Mouse (Mus musculus): ENCODE results near the gene Acsl5.

Gene Acsl5

GRCm38 (mm10) chr19:55276770-55277169, 25.0 kb downstream of the Acsl5 start:
- no peak for DNase-seq (ENCODE audit: low read depth in 2 of 2, low spot score in 2 of 2)

DNA sequence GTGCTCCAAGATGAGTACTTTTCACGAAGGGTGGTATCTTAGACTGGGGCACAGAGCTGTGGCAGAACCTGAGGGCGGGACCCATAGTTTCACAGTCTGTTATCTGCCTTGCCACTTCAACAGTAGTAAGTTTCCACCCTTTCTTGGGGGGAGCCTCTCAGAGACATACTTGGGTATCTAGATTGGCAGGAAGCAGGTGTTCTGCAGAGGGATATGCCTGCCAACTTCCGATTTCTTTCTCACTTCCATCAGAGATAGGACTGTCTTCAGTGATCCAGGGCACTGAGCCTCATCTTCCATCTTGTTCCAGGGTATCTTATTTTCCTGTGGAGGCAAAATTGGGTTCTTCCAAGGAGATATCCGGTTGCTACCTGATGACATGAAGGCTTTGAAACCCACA, 32.4 kb downstream of the Acsl5 start:
- DNase-seq (ENCODE audit: low read depth in 2 of 2, low spot score in 2 of 2): no peak

DNA sequence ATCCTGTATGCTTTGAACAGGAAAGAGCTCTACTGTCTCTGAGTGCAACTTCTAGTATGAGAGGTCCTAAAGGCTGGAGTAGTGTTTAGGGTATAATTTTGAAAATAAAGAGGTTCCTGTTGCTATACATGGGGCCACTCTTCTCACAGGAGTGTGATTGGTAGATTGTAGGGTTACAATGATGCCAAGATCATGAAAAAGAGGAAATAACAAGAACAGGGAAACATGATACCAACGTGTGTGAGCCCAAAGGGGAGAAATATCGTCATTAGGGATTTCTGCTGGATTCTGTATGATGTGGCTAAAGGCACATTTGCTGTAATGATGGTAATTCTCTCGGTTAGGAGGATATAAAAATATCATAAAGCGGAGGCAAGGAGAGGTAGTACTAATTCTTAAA, 34.3 kb downstream of the Acsl5 start:
- no peak for DNase-seq (ENCODE audit: low read depth in 2 of 2, low spot score in 2 of 2)

- DNase-seq (ENCODE audit: low read depth in 2 of 2, low spot score in 2 of 2): no peak
Observed at GRCm38 (mm10) chr19:55288974-55289373, 37.2 kb downstream of the Acsl5 start.

DNA sequence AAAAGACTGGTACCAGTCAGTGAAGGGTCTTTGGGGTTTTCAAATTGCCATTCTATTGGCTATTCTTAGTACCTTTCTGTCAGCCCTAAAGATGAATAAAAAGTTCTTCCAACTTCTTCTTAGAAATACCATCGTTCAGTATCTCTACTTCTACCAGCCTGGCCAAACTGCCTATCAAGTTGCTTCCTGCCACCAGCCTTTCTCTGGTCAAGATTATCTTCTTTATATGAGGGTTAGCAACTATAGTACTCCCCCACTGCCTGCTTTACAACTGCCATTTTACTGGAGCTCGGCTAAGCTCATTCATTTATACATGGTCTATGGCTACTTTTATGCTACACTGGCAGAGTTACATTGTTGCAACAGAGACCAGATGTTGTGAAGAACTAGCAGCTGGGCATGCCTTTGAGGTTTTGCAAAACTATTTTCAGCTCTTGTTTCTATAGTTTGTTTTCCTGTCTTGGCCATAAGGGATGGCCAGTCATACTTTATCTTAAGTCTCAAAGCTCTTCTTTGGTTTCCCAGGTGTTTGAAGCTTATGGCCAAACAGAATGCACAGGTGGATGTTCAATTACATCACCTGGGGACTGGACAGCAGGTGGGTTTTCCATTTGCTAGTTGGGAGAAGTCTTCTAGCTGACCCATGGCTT, 39.0 kb downstream of the Acsl5 start:
- no peak for DNase-seq (ENCODE audit: low read depth in 2 of 2, low spot score in 2 of 2)

- DNase-seq (ENCODE audit: low read depth in 2 of 2, low spot score in 2 of 2): no peak
Observed at GRCm38 (mm10) chr19:55292210-55292850, 40.6 kb downstream of the Acsl5 start.

- DNase-seq (ENCODE audit: low read depth in 2 of 2, low spot score in 2 of 2): no peak
Observed at GRCm38 (mm10) chr19:55293175-55293574, 41.4 kb downstream of the Acsl5 start.

- DNase-seq (ENCODE audit: low read depth in 2 of 2, low spot score in 2 of 2): no peak
Observed at GRCm38 (mm10) chr19:55295075-55295474, 43.3 kb downstream of the Acsl5 start.

DNA sequence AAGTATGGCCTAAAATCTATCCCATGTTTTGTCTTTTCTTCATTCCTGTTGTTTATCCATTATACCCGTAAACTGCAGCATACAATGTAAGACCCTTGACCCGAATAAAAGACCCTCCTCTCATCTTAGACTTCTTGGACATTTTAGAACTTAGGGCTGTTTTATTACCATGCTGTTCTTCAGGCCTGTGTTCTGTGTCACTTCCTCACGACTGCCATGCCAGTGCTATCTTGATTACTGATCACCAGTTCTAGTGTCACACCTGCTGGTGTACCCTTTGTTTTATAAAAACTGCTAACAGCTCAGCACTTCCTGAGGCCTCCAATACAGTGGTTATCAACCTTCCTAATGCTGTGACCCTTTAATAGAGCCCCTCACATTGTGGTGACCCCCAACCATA, 43.8 kb downstream of the Acsl5 start:
- DNase-seq (ENCODE audit: low read depth in 2 of 2, low spot score in 2 of 2): no peak

DNA sequence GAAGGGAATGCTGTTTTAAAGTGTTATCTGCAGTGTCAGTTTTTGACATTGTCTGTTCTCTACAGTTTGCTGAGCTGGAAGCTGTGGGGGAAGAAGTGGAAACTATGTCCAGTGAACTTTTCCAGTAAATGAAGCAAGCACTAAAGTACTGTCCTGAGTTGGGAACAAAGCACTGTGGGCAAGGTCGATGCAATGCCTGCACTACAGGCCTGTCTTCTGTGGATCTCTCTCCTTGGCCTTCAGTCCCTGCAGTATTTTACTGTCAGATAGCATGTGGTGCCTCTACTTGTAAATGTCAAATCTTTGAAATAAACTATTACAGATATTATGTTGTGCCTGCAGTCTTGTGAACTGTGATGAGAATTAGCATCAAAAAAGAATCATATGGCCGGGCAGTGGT, 44.6 kb downstream of the Acsl5 start:
- DNase-seq (ENCODE audit: low read depth in 2 of 2, low spot score in 2 of 2): no peak

DNA sequence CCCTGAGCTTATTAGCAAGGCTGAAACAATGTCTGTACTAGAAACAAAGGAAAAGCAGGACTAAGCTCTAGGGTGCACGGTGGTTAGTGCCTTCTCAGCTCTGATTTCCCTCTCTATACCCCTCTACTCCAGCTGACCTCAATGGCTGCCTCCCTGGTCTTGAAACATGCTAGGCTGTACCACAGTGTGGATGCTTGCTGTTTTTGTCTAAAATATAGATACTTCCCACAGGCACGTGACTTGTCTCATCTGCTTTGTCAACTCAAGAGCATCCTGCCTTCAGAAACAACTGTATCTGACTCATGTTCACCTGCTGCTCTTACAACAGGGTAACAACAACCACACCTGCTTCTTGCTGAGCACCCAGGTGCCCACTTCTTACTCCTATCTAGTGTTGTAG, 45.8 kb downstream of the Acsl5 start:
- no peak for DNase-seq (ENCODE audit: low read depth in 2 of 2, low spot score in 2 of 2)

- no peak for DNase-seq (ENCODE audit: low read depth in 2 of 2, low spot score in 2 of 2)
Observed at GRCm38 (mm10) chr19:55297961-55298360, 46.2 kb downstream of the Acsl5 start.

- DNase-seq (ENCODE audit: low read depth in 2 of 2, low spot score in 2 of 2): no peak
Observed at GRCm38 (mm10) chr19:55299378-55299777, 47.6 kb downstream of the Acsl5 start.

GRCm38 (mm10) chr19:55300525-55300924, 48.8 kb downstream of the Acsl5 start:
- no peak for DNase-seq (ENCODE audit: low read depth in 2 of 2, low spot score in 2 of 2)

GRCm38 (mm10) chr19:55305024-55305423, 53.3 kb downstream of the Acsl5 start:
- DNase-seq (ENCODE audit: low read depth in 2 of 2, low spot score in 2 of 2): no peak

- DNase-seq (ENCODE audit: low read depth in 2 of 2, low spot score in 2 of 2): no peak
Observed at GRCm38 (mm10) chr19:55311874-55312273, 60.1 kb downstream of the Acsl5 start.

GRCm38 (mm10) chr19:55313649-55314048, 61.9 kb downstream of the Acsl5 start:
- DNase-seq (ENCODE audit: low read depth in 2 of 2, low spot score in 2 of 2): no peak

- peak; percentile 73 to 80 for DNase-seq (ENCODE audit: low read depth in 2 of 2, low spot score in 2 of 2)
Observed at GRCm38 (mm10) chr19:55315452-55316108, 63.8 kb downstream of the Acsl5 start, which contains the start of gene Zdhhc6. Gene Zdhhc6, minus strand, starts transcription at chr19:55316032.

DNA sequence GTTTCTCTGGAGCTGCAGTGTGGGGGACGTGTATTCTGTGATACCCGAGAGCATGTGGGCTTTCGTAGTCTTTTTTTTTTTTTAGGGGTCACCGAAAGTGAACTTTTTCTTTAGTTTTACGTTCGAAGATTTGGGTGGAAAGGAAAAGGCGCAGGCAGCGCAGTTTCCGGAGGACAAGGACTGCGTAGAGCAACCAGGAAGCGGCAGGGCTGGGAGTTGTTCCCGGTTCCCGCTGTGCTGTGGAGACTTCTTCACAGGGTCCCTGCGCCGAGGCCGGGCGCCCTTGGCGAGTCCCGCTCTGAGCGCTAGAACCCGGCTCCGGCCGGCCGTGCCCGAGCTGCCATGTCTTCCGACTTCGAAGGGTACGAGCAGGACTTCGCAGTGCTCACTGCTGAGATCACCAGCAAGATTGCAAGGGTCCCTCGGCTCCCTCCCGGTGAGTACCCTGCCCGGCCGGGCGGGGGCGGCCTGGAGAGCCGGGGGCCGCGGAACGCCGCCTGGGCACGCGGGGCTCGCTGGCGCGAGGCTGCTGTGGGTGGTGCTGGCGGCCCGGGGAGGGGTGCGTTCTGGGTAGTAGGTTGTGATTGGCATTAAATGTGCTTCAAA, 64.5 kb downstream of the Acsl5 start, which contains the start of gene Vti1a:
Gene Vti1a, plus strand, starts transcription at position 187 of the 606 bp plus-strand sequence.
- peak; percentile 79 to 84 for DNase-seq (ENCODE audit: low read depth in 2 of 2, low spot score in 2 of 2)

DNA sequence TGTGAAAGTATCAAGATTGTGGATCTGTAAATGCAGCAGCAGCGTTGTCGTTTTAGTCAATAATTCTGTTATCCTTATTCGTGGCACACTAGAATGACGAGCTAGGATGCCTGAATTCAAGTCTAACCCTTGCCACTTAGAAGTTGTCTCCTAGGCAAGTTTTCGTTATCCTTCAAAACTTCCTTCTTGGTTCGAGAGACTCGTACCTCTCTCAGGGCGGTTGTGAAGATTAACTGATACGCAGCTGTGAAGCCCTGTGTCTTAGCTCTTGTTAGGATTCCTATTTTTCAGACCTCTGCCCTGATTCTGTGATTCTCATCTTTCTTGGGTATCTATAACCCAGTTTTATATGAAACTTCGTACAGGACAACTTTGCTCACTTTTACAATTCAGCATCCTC, 65.2 kb downstream of the Acsl5 start:
- no peak for DNase-seq (ENCODE audit: low read depth in 2 of 2, low spot score in 2 of 2)

DNA sequence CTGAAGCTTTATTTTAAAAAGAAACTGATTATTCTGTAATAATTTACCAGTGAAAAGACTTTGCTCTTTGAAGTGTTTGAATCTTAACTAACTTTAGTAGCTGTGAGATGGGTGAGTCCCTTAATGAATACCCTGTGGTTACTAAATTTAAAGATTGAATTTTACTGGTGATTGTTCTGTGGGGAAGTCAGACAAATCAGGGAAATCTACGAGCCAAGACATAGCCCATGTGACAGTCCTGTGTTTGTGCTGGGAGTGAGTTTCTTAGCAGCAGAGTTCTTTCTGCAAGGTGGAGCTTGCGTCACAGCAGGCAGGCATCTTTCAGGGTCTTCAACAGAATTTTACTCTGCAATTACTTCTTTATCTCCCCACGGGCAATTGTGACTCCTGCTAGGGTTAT, 67.3 kb downstream of the Acsl5 start:
- no peak for DNase-seq (ENCODE audit: low read depth in 2 of 2, low spot score in 2 of 2)

DNA sequence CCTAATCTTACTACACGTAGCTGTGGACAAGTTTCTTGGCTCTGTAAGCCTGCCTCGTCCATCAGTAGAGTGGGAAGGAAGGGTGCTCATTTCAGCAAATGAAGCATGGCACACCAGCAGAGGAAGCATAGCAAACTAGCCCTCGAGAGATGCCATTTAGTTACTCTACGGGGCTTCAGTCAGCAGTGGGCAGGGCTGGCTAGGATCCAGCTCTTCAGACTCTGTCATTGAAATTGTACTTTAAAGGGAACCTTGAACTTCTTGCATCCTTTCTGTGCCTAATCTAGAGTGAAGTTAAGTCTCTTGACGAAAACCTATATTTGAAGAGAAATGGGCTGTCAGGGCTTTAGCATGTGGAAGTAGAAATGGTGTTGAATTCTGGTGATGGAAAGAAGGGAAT, 67.8 kb downstream of the Acsl5 start:
- no peak for DNase-seq (ENCODE audit: low read depth in 2 of 2, low spot score in 2 of 2)

Data from CD8-positive naive resting alpha-beta T cell, adult 2 months (primary cell).